26 mouse cellular contexts compared by ENCODE assay signal in genomic region chr1:193516395-193516794, GRCm38 (mm10).
DNase-seq lines count a peak whose midpoint lies in the region; ATAC-seq lines count a peak whose summit lies in the region.
"Had no signal": no experiment of that assay in that cellular context is flagged by ENCODE, and none has a peak within 500 bp of the region (broad histone marks: within the 10 kb centered on the region; RNA-seq: fewer than 3 reads in every experiment).

No protein-coding gene starts in this region.

- no peaks in the 10 kb centered on the region for H3K9me3 ChIP-seq in limb, embryonic 12.5 days
- H3K9me3 ChIP-seq in stomach, embryonic 16.5 days (replicated peaks; ENCODE audit: control insufficient read depth, low read length) = no peaks in the 10 kb centered on the region
- H3K9me3 ChIP-seq: embryonic facial prominence, embryonic 12.5 days; forebrain, embryonic 13.5 days; heart, embryonic 12.5 days had no signal

- no peaks in the 10 kb centered on the region for H3K27me3 ChIP-seq in limb, embryonic 12.5 days
- no peaks in the 10 kb centered on the region for H3K27me3 ChIP-seq in stomach, embryonic 16.5 days (ENCODE audit: control insufficient read depth, insufficient read depth, low read length)
- H3K27me3 ChIP-seq: embryonic facial prominence, embryonic 12.5 days; forebrain, embryonic 13.5 days; heart, embryonic 12.5 days had no signal

- H3K4me3 ChIP-seq in limb, embryonic 12.5 days (replicated peaks) = no peak overlapping the region
- no peak overlapping the region for H3K4me3 ChIP-seq in stomach, embryonic 16.5 days (replicated peaks; ENCODE audit: low read length)
- H3K4me3 ChIP-seq: embryonic facial prominence, embryonic 12.5 days; forebrain, embryonic 13.5 days; heart, adult 2 months; heart, embryonic 12.5 days had no signal

- 51% methylated on average over 3 of the region's 3 CpGs for WGBS in limb, embryonic 12.5 days
- 57% methylated on average over 3 of the region's 3 CpGs for WGBS in stomach, embryonic 16.5 days

- no peak for DNase-seq in frontal cortex, postnatal 10 days (ENCODE audit: low spot score in 2 of 2)
- DNase-seq in NIH3T3 (ENCODE audit: low read depth) = peak; percentile 73
- DNase-seq in gastrocnemius, postnatal 36 days = no peak
- no peak for DNase-seq in MN1 (ENCODE audit: low spot score)
- DNase-seq: adrenal gland, adult 2 months; cerebellum, adult 2 months; cerebellum, postnatal 25 days; gastrocnemius, postnatal 25 days; heart, adult 2 months; kidney, adult 9 months; kidney, postnatal 10 days; layer of hippocampus, postnatal 36 days; left cerebral cortex, postnatal 4 days; lung, postnatal 36 days; midbrain, embryonic 14.5 days; thymus, adult 2 months; thymus, postnatal 36 days had no signal

- intact Hi-C loops in gastrocnemius, postnatal 36 days (cut with DNase I) = no loop called here

- H3K4me1 ChIP-seq in limb, embryonic 12.5 days (replicated peaks) = peaks cover 45% of the 10 kb centered on the region
- peaks cover 26% of the 10 kb centered on the region for H3K4me1 ChIP-seq in stomach, embryonic 16.5 days (ENCODE audit: control insufficient read depth, insufficient read depth, low read length)
- H3K4me1 ChIP-seq: forebrain, embryonic 13.5 days had no signal

- H3K9ac ChIP-seq in limb, embryonic 12.5 days (replicated peaks) = no peak overlapping the region
- H3K9ac ChIP-seq in stomach, embryonic 16.5 days (ENCODE audit: low read length) = no peak overlapping the region
- H3K9ac ChIP-seq: embryonic facial prominence, embryonic 12.5 days; forebrain, embryonic 13.5 days; heart, embryonic 12.5 days; hindbrain, embryonic 14.5 days had no signal

- H3K27ac ChIP-seq in limb, embryonic 12.5 days = 0 out of 2 replicates have a peak overlapping the region, but pooled peaks have one; percentile 80
- peak overlapping the region; percentile 74 for H3K27ac ChIP-seq in stomach, embryonic 16.5 days (ENCODE audit: low read length)
- H3K27ac ChIP-seq: embryonic facial prominence, embryonic 12.5 days; forebrain, embryonic 13.5 days; heart, adult 2 months; hindbrain, embryonic 14.5 days had no signal

- 0 out of 2 replicates have a peak, but pooled peaks have one; percentile 52 for ATAC-seq in frontal cortex, adult (ENCODE audit: low TSS enrichment)
- no peak for ATAC-seq in limb, embryonic 12.5 days (ENCODE audit: insufficient number of reproducible peaks, insufficient read depth, low FRiP score, low TSS enrichment, low read depth)
- no peak for ATAC-seq in stomach, embryonic 16.5 days (ENCODE audit: insufficient read depth, low FRiP score)
- ATAC-seq: activated CD4-positive, CD25-positive, alpha-beta regulatory T cell, adult 4 months; forebrain, embryonic 13.5 days; intestine, postnatal 0 days had no signal

- H3K36me3 ChIP-seq in limb, embryonic 12.5 days = no peaks in the 10 kb centered on the region
- no peaks in the 10 kb centered on the region for H3K36me3 ChIP-seq in stomach, embryonic 16.5 days (ENCODE audit: control insufficient read depth, insufficient read depth, low read length)
- H3K36me3 ChIP-seq: embryonic facial prominence, embryonic 12.5 days; heart, embryonic 12.5 days had no signal

- no peak overlapping the region for H3K4me2 ChIP-seq in limb, embryonic 12.5 days
- no peak overlapping the region for H3K4me2 ChIP-seq in stomach, embryonic 16.5 days (ENCODE audit: low read depth, low read length)
- H3K4me2 ChIP-seq: embryonic facial prominence, embryonic 12.5 days; forebrain, embryonic 13.5 days; heart, embryonic 12.5 days; hindbrain, embryonic 14.5 days had no signal
